Mouse (Mus musculus) liver, postnatal 0 days (tissue): ENCODE results near the gene Bahcc1. TPM values are rescaled to one million over a fixed set of nuclear protein-coding genes. Genes with fewer than 3 reads are reported as not detected.

Experiments used
- ATAC-seq: fragments of 200-750 bp; cut with Nextera tagmentation; 2 replicates; pipeline ENCODE4 v1.8.0; 2017; ENCODE audit warnings: mild to moderate bottlenecking, moderate library complexity
- DNase-seq: peaks from one replicate; pipeline ENCODE4 v3.0.0-alpha.2; 2016
- H3K27ac ChIP-seq: fragments of 300-500 bp; sonication (generic); 2 replicates; pipeline ENCODE4 v1.5.1; 2014; ENCODE audit warnings: antibody characterized with exemption, moderate library complexity, mild to moderate bottlenecking, low read depth
- H3K27me3 ChIP-seq: fragments of 300-500 bp; sonication (generic); 2 replicates; pipeline ENCODE4 v1.6.1; 2014; ENCODE audit warnings: low read length, control low read depth, mixed read lengths; ENCODE audit not compliant: insufficient read depth
- H3K36me3 ChIP-seq: fragments of 300-500 bp; sonication (generic); replicated peaks from 2 replicates; pipeline ENCODE4 v1.6.1; 2014; ENCODE audit warnings: mild to moderate bottlenecking, control low read depth, low read length, moderate library complexity, mixed read lengths; ENCODE audit not compliant: insufficient read depth
- H3K4me1 ChIP-seq: fragments of 300-500 bp; sonication (generic); 2 replicates; pipeline ENCODE4 v1.6.1; 2014; ENCODE audit warnings: antibody characterized with exemption, mild to moderate bottlenecking, control low read depth; ENCODE audit not compliant: insufficient read depth
- H3K4me2 ChIP-seq: fragments of 300-500 bp; sonication (generic); 2 replicates; pipeline ENCODE4 v1.6.1; 2014; ENCODE audit warnings: low read depth, mild to moderate bottlenecking, low read length, moderate library complexity, mixed read lengths
- H3K4me3 ChIP-seq: fragments of 300-500 bp; sonication (generic); 2 replicates; pipeline ENCODE4 v1.5.1; 2014; ENCODE audit warnings: low read depth, low read length
- H3K9ac ChIP-seq: fragments of 300-500 bp; sonication (generic); replicated peaks from 2 replicates; pipeline ENCODE4 v1.6.1; 2014; ENCODE audit warnings: mild to moderate bottlenecking, moderate library complexity
- H3K9me3 ChIP-seq: fragments of 300-500 bp; sonication (generic); 2 replicates; pipeline ENCODE4 v1.6.1; 2016; ENCODE audit warnings: mild to moderate bottlenecking, control low read depth, low read length, mixed read lengths
- CTCF ChIP-seq: sonication (generic); IDR thresholded peaks from 2 replicates; pipeline ENCODE4 v1.5.1; 2016; ENCODE audit warnings: antibody characterized with exemption, low read depth
- EP300 ChIP-seq: IDR thresholded peaks from 2 replicates; pipeline ENCODE4 v1.6.1; 2016; ENCODE audit warnings: antibody characterized with exemption, low read depth, mild to moderate bottlenecking
- WGBS: fragments of 180-500 bp; shearing (Covaris S2); extraction: QIAGEN DNeasy Blood & Tissue Kit; methylation state at CpG from one replicate; pipeline ENCODE4 v1.1.7; 2014; ENCODE audit not compliant: insufficient replicate concordance; 5-methylcytosine and 5-hydroxymethylcytosine counted together
- polyA plus RNA-seq: library from polyadenylated mRNA; unstranded; fragments of >200 nt; fragmentation: Nextera tagmentation; extraction: Ambion mirVana; gene quantifications from 2 replicates; pipeline ENCODE4 v1.2.1, GENCODE M21; 2015

Gene Bahcc1
- polyA plus RNA-seq, 1 experiment from 2014 or later: 1.1 TPM

GRCm38 (mm10) chr11:120254420-120254819 lies 21.7 kb downstream of the Bahcc1 start:
- no peaks in the 10 kb centered on the region for H3K36me3 ChIP-seq
- DNase-seq (no peak), ATAC-seq (no peak)
- 82% methylated on average over 11 of the region's 11 CpGs for whole genome bisulfite sequencing
- H3K4me3 ChIP-seq: no peak overlapping the region
- H3K4me2 ChIP-seq: no peak overlapping the region
- peak overlapping the region; percentile 29; the same call in 1 of the 2 replicates for H3K27ac ChIP-seq
- no peaks in the 10 kb centered on the region for H3K9me3 ChIP-seq
- H3K9ac ChIP-seq: no peak overlapping the region
- no peaks in the 10 kb centered on the region for H3K27me3 ChIP-seq
- no peak for TF ChIP-seq CTCF
- no peak for TF ChIP-seq EP300
- peaks cover 31% of the 10 kb centered on the region for H3K4me1 ChIP-seq

GRCm38 (mm10) chr11:120255038-120255437 lies 22.3 kb downstream of the Bahcc1 start:
- Histone ChIP-seq H3K36me3 (no peaks in the 10 kb centered on the region), H3K27ac (0 out of 2 replicates have a peak overlapping the region, but pooled peaks have one; percentile 29), H3K4me2 (no peak overlapping the region), H3K9ac (no peak overlapping the region), H3K9me3 (no peaks in the 10 kb centered on the region), H3K4me3 (no peak overlapping the region), H3K4me1 (peaks cover 31% of the 10 kb centered on the region), H3K27me3 (no peaks in the 10 kb centered on the region)
- 72% methylated on average over 6 of the region's 6 CpGs for WGBS
- TF ChIP-seq EP300: no peak
- TF ChIP-seq CTCF: no peak
- peak; percentile 69 for DNase-seq
- peak; percentile 63; the same call in 1 of the 2 replicates for ATAC-seq

DNA sequence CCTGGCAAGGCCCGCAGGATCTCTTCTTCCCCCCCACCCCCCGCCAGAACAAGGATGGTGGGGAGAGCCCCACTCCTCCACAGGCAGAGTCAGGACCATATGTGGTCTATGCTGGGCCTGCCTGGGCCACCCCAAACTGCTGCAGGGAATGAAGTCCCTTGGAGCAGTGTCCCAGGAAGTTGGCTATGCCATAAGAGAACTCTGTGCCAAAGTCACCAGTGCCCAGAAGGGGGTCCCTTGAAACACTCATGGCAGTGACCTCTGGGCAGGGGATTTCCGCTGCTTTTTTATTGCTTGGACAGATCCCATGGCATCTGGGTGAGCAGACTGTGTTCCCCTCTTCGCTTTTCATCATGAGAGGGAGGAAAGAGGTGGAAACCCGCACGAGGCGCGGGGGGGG lies 22.8 kb downstream of the Bahcc1 start:
- no peak for ATAC-seq
- WGBS: 73% methylated on average over 3 of the region's 8 CpGs
- no peak overlapping the region for H3K9ac ChIP-seq

DNA sequence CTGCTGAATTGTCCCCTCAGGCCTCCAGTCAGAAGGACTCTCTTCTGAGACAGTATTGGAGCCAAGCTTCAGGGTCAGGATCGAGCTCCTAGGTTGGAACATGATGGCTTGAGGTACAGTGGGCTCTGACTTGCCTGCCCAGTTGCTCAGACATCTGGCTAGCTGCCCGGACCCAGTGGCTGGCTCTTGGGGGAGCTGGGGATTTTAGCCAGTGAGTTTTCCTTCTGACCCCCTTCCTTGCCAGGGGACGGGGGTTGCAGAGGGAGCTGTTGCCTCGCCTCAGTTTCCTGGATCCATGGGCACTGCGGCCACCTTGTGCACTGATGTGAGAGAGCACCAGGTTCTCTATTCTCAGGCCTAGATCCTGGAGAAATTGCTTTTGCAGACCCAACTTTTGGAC lies 23.4 kb downstream of the Bahcc1 start:
- no peak overlapping the region for H3K4me2 ChIP-seq
- WGBS: 77% methylated on average over 5 of the region's 5 CpGs
- H3K9ac ChIP-seq: no peak overlapping the region
- H3K4me1 ChIP-seq: peaks cover 29% of the 10 kb centered on the region
- H3K36me3 ChIP-seq: no peaks in the 10 kb centered on the region
- H3K4me3 ChIP-seq: no peak overlapping the region
- TF ChIP-seq CTCF: no peak
- TF ChIP-seq EP300: no peak
- H3K27ac ChIP-seq: no peak overlapping the region
- no peaks in the 10 kb centered on the region for H3K27me3 ChIP-seq
- H3K9me3 ChIP-seq: no peaks in the 10 kb centered on the region
- DNase-seq (no peak), ATAC-seq (no peak)

More for the DNA sequence above, 22.8 kb downstream of the Bahcc1 start:
- H3K27me3 ChIP-seq: no peaks in the 10 kb centered on the region
- H3K36me3 ChIP-seq: no peaks in the 10 kb centered on the region
- H3K4me3 ChIP-seq: no peak overlapping the region
- H3K4me1 ChIP-seq: peaks cover 31% of the 10 kb centered on the region
- H3K27ac ChIP-seq: no peak overlapping the region
- no peak for TF ChIP-seq CTCF
- no peak for TF ChIP-seq EP300
- no peaks in the 10 kb centered on the region for H3K9me3 ChIP-seq
- DNase-seq: no peak
- no peak overlapping the region for H3K4me2 ChIP-seq

DNA sequence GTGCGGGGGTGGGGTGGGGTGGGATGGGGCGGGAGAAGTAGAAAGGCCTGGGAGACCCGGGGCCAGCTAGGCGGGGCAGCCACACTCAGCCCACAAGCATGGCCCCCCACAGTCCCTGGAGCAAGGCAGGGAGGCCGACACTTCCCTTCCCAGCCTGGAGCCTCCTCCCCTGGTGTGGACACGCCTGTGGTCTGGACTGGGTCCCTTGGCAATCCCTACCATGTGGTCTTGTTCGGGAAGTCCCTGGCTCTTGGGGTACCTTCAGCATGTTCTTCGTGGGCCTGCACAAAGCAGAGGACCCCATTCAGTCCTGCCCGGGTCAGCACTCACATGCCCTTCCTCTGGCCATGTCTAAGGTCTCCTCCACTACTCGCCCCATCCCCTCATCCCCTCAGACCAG lies 23.8 kb downstream of the Bahcc1 start:
- Histone ChIP-seq H3K4me2 (no peak overlapping the region), H3K9ac (no peak overlapping the region), H3K4me3 (no peak overlapping the region), H3K27ac (no peak overlapping the region), H3K4me1 (peaks cover 30% of the 10 kb centered on the region), H3K9me3 (no peaks in the 10 kb centered on the region), H3K36me3 (no peaks in the 10 kb centered on the region), H3K27me3 (no peaks in the 10 kb centered on the region)
- 69% methylated on average over 10 of the region's 10 CpGs for WGBS
- DNase-seq: no peak
- TF ChIP-seq CTCF (no peak), EP300 (no peak)
- ATAC-seq: no peak

DNA sequence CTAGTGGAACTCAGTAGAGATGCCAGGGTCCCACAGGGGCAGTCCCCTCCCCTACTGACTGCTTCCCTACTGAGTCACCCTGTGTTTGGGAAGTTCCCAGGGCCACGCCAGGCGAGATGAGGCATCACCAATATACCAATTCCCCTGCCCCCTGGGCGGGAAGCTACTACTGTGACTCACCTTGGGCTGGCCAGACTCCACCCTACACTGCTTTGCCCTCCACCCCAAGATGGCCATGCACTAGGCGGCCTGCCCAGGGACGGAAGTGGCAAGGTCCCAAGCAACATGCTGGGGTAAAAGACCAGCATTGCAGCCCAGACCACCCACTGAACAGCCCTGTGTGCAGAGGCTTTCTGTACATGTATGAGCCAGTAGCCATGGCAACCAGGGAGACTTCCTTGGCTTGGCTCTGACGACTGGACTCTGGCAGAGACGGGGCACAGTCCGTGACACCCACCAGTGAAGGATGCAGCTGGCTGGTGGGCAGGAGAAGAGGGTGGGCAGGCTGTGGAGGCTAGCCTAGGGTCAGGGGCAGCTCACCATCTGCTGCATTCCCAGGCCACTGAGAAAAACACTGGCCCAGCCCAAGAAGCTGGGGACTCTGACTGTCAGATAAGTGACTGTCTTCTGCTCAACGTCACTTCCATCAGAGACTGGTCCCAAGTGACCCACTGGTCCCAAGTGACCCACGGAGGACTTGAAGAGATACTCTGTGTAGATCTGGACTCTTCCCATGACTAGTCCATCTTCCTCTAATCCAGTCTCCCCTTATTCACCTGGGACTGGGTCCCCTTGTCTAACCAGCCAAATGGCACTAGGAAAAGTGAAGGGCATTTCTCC lies 24.5 kb downstream of the Bahcc1 start:
- 77% methylated on average over 10 of the region's 10 CpGs for WGBS
- Histone ChIP-seq H3K9ac (no peak overlapping the region), H3K36me3 (no peaks in the 10 kb centered on the region), H3K4me2 (no peak overlapping the region), H3K27ac (no peak overlapping the region), H3K27me3 (no peaks in the 10 kb centered on the region), H3K4me3 (no peak overlapping the region), H3K4me1 (peaks cover 32% of the 10 kb centered on the region), H3K9me3 (no peaks in the 10 kb centered on the region)
- no peak for DNase-seq
- no peak for ATAC-seq
- TF ChIP-seq CTCF (no peak), EP300 (no peak)
